Mouse (Mus musculus) left cerebral cortex, adult 6 months (tissue): ENCODE measurements around the gene Tbc1d10a. TPM values are rescaled to one million over a fixed set of nuclear protein-coding genes. Genes with fewer than 3 reads are reported as not detected.

ENCODE experiments used
- long read RNA-seq, 2 experiments: library from polyadenylated mRNA; unstranded; transcript quantifications; one replicate each; pipeline ENCODE4 v2.0.0; 2019 to 2020
- polyA plus RNA-seq: library from polyadenylated mRNA; unstranded; fragments of <200 nt; fragmentation: Nextera tagmentation; gene quantifications from 2 replicates; pipeline ENCODE4 v1.2.3, GENCODE M21; 2021

Gene Tbc1d10a
- polyA plus RNA-seq, result 30.2 and 56.9 TPM in 2 replicates
- long read RNA-seq, experiment 1, transcript Tbc1d10a-201 (9 exons, 1,957 nt), result major isoform, 326 of 363 reads
- long read RNA-seq, experiment 1, partial matches to known transcripts, result 7 of 363 reads
- long read RNA-seq, experiment 1, other reads (novel, unspliced or antisense), result 30 of 363 reads
- long read RNA-seq, experiment 2, transcript Tbc1d10a-201 (9 exons, 1,957 nt), result major isoform, 77 of 83 reads
- long read RNA-seq, experiment 2, partial matches to known transcripts, result 6 of 83 reads
- long read RNA-seq, experiment 2, other reads (novel, unspliced or antisense), result 0 of 83 reads

GRCm38 (mm10) chr11:4186486-4187317 is at the start of gene Tbc1d10a:
TSS of gene Tbc1d10a (plus strand) at chr11:4186789.

GRCm38 (mm10) chr11:4159808-4160708 is 26.5 kb upstream of the Tbc1d10a start, which contains the start of the genes Ccdc157 and Sf3a1:
TSS of gene Ccdc157 (minus strand) at chr11:4160293.
TSS of gene Sf3a1 (plus strand) at chr11:4160350.

GRCm38 (mm10) chr11:4217914-4218629 is 31.5 kb downstream of the Tbc1d10a start, which contains the start of gene Castor1:
TSS of gene Castor1 (plus strand) at chr11:4218225.

GRCm38 (mm10) chr11:4235665-4236545 is 49.3 kb downstream of the Tbc1d10a start, which contains the start of gene Osm:
TSS of gene Osm (plus strand) at chr11:4236420.

GRCm38 (mm10) chr11:4256846-4257607 is 70.4 kb downstream of the Tbc1d10a start, which contains the start of gene Lif:
TSS of gene Lif (plus strand) at chr11:4257557.

Other genes starting within 250 kb of the Tbc1d10a start
- 28.6 and 30.3 TPM in 2 replicates for gene Pes1, start 222.8 kb upstream of the Tbc1d10a start, polyA plus RNA-seq
- gene 4930556J24Rik, start 210.0 kb upstream of the Tbc1d10a start, polyA plus RNA-seq, result not detected in 2 replicates
- gene Gal3st1, start 203.2 kb upstream of the Tbc1d10a start, polyA plus RNA-seq, result 5.3 and 11.0 TPM in 2 replicates
- gene Sec14l4, start 155.3 kb upstream of the Tbc1d10a start, polyA plus RNA-seq, result 0.27 and 0.38 TPM in 2 replicates
- gene Sec14l3, start 121.9 kb upstream of the Tbc1d10a start, polyA plus RNA-seq, result 0.45 and 1.1 TPM in 2 replicates
- gene Mtfp1, start 91.3 kb upstream of the Tbc1d10a start, polyA plus RNA-seq, result 119 and 156 TPM in 2 replicates
- gene Sec14l2, start 63.4 kb upstream of the Tbc1d10a start, polyA plus RNA-seq, result 3.3 and 3.9 TPM in 2 replicates
- gene Rnf215, start 51.6 kb upstream of the Tbc1d10a start, polyA plus RNA-seq, result 6.3 and 29.1 TPM in 2 replicates
- 4.5 and 5.5 TPM in 2 replicates for gene Ccdc157, start 26.5 kb upstream of the Tbc1d10a start, polyA plus RNA-seq
- 21.0 and 36.4 TPM in 2 replicates for gene Sf3a1, start 26.4 kb upstream of the Tbc1d10a start, polyA plus RNA-seq
- 5.6 and 6.3 TPM in 2 replicates for gene Castor1, start 31.4 kb downstream of the Tbc1d10a start, polyA plus RNA-seq
- gene Osm, start 49.6 kb downstream of the Tbc1d10a start, polyA plus RNA-seq, result 0.09 and 0.27 TPM in 2 replicates
- gene Lif, start 70.8 kb downstream of the Tbc1d10a start, polyA plus RNA-seq, result 0.58 and 0.78 TPM in 2 replicates